Mouse (Mus musculus) liver, adult 2 months (tissue): ENCODE measurements at regions not wholly inside any gene's neighbourhood (a gene's known extent, or its start where the extent isn't known, plus 50 kb on each side); places are given as distances from the start of the nearest gene placed in this dataset.

Experiments used
- CTCF ChIP-seq: fragments of 200-500 bp; IDR thresholded peaks from 2 replicates; pipeline ENCODE4 v1.5.1; 2011; ENCODE audit warnings: low read depth, low read length, control low read depth
- POLR2A ChIP-seq: fragments of 200-500 bp; IDR thresholded peaks from 2 replicates; pipeline ENCODE4 v1.6.1; 2011; ENCODE audit warnings: low read length, control low read depth; ENCODE audit not compliant: insufficient read depth; ENCODE audit errors: extremely low read depth

- TF ChIP-seq POLR2A (no peak), CTCF (no peak)
Observed at GRCm38 (mm10) chr5:126431748-126432147, 809.9 kb upstream of the Tmem132c start.
